Mouse (Mus musculus) spleen, adult 2 months (tissue): Measurements from ENCODE around the gene Wnt10b.

ENCODE experiments used
- CTCF ChIP-seq: fragments of 200-500 bp; IDR thresholded peaks from 2 replicates; pipeline ENCODE4 v1.5.1; 2011; ENCODE audit warnings: mild to moderate bottlenecking, inconsistent platforms; ENCODE audit not compliant: insufficient read depth, insufficient read length, insufficient replicate concordance; ENCODE audit errors: extremely low read depth
- POLR2A ChIP-seq: fragments of 200-500 bp; IDR thresholded peaks from 2 replicates; pipeline ENCODE4 v1.6.1; 2011; ENCODE audit warnings: low read depth, low read length, inconsistent platforms

DNA sequence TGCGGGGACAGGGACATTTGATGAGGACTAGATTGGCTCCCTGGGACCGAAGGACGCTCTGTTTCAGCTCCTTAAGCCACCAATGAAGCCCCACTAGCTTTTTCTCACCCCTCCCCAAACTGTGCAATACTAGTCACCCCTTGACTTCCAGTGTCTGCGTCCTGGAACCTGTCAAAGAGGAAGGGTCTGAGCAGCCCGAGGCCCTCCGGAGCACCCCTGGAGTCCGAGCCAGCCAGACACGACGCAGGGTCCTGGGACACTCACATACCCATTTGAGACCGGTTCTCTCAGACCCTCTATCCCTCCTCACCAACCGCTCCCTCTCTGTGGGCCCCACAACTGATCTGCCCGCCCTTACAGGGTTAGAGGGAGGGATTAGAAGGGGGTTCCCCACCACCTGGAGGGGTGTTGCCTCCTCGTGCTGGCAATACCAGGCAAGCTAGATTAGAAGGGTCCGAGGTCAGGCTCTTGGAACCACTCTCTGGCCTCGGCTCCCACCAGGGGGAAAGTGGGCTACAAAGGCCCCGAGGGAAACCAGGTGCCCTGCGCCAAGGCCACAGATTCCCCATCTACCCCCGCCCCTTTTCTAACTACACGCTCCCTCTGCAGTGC, 839 bp downstream of the Wnt10b start:
- TF ChIP-seq POLR2A (no peak), CTCF (no peak)
